Mouse (Mus musculus) liver, embryonic 11.5 days (tissue): ENCODE measurements around the gene 1700020A23Rik. TPM values are rescaled to one million over a fixed set of nuclear protein-coding genes. Genes with fewer than 3 reads are reported as not detected.

Experiments
- ATAC-seq: fragments of 200-750 bp; cut with Nextera tagmentation; replicated peaks from 2 replicates; pipeline ENCODE4 v1.8.0; 2017; ENCODE audit warnings: moderate number of reproducible peaks, mild to moderate bottlenecking, moderate TSS enrichment, moderate library complexity; ENCODE audit not compliant: low FRiP score
- DNase-seq: peaks from one replicate; pipeline ENCODE4 v3.0.0-alpha.2; 2017; ENCODE audit warnings: low spot score
- H3K27ac ChIP-seq: fragments of 300-500 bp; sonication (generic); 2 replicates; pipeline ENCODE4 v1.5.1; 2014; ENCODE audit warnings: mild to moderate bottlenecking, low read depth, low read length, control low read depth
- H3K27me3 ChIP-seq: fragments of 300-500 bp; sonication (generic); replicated peaks from 2 replicates; pipeline ENCODE4 v1.6.1; 2014; ENCODE audit warnings: low read length, mixed read lengths; ENCODE audit not compliant: control insufficient read depth, insufficient read depth
- H3K36me3 ChIP-seq: fragments of 300-500 bp; sonication (generic); 2 replicates; pipeline ENCODE4 v1.6.1; 2014; ENCODE audit warnings: mild to moderate bottlenecking, low read length, moderate library complexity, mixed read lengths; ENCODE audit not compliant: control insufficient read depth, insufficient read depth
- H3K4me1 ChIP-seq: fragments of 300-500 bp; sonication (generic); replicated peaks from 2 replicates; pipeline ENCODE4 v1.6.1; 2014; ENCODE audit warnings: low read length, mixed read lengths; ENCODE audit not compliant: control insufficient read depth, insufficient read depth
- H3K4me2 ChIP-seq: fragments of 300-500 bp; sonication (generic); 2 replicates; pipeline ENCODE4 v1.6.1; 2014; ENCODE audit warnings: mild to moderate bottlenecking, control low read depth, moderate library complexity
- H3K4me3 ChIP-seq: fragments of 300-500 bp; sonication (generic); 2 replicates; pipeline ENCODE4 v1.5.1; 2014; ENCODE audit warnings: low read depth, low read length, control low read depth
- H3K9ac ChIP-seq: fragments of 300-500 bp; sonication (generic); 2 replicates; pipeline ENCODE4 v1.6.1; 2014; ENCODE audit warnings: low read depth, low read length, control low read depth
- H3K9me3 ChIP-seq: fragments of 300-500 bp; sonication (generic); 2 replicates; pipeline ENCODE4 v1.6.1; 2016; ENCODE audit warnings: low read length, inconsistent platforms, mixed read lengths; ENCODE audit not compliant: control insufficient read depth
- WGBS: fragments of 180-500 bp; shearing (Covaris S2); extraction: QIAGEN DNeasy Blood & Tissue Kit; methylation state at CpG from one replicate; pipeline ENCODE4 v1.1.7; 2014; 5-methylcytosine and 5-hydroxymethylcytosine counted together
- polyA plus RNA-seq: library from polyadenylated mRNA; unstranded; fragments of >200 nt; fragmentation: Nextera tagmentation; extraction: Ambion mirVana; gene quantifications from 2 replicates; pipeline ENCODE4 v1.2.1, GENCODE M21; 2014

Gene 1700020A23Rik
- polyA plus RNA-seq, 1 experiment from 2014 or later: not detected

DNA sequence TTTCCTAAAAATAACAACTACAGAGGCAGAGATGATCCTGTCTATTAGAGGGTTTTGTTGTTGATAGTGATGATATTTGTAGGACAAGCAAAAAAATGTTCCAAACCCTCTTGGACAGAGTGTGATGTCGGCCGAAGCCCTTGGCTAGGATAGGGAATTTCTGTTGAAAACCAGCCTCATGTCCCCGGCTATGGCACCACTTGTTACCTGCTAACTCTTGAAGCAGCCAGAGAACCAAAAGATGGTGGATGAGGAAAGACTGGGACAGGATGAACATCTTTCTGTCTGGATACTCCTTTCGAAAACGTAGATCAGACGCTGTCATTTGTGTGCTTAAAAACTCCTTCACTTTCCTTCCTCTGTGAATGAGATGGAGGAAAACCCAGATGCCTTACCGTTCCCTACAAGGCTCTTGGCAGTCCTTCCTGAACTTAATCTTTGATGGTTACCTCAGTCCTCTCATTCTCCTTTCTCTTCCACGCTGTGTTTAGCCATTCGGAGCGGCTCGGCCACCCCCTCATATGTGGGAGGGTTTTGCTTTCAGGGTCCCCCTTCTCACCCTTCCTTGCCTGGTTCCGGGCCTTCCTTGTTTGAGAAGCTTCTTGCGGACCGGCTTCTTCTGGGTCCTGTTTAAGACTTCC, 46.1 kb downstream of the 1700020A23Rik start:
- Histone ChIP-seq H3K27ac (no peak overlapping the region), H3K9me3 (no peaks in the 10 kb centered on the region), H3K4me1 (peaks cover 35% of the 10 kb centered on the region), H3K36me3 (no peaks in the 10 kb centered on the region), H3K9ac (peak overlapping the region; percentile 81), H3K4me3 (peak overlapping the region; percentile 87), H3K4me2 (peak overlapping the region; percentile 95), H3K27me3 (no peaks in the 10 kb centered on the region)
- 74% methylated on average over 14 of the region's 14 CpGs for WGBS
- DNase-seq: no peak
- no peak for ATAC-seq

DNA sequence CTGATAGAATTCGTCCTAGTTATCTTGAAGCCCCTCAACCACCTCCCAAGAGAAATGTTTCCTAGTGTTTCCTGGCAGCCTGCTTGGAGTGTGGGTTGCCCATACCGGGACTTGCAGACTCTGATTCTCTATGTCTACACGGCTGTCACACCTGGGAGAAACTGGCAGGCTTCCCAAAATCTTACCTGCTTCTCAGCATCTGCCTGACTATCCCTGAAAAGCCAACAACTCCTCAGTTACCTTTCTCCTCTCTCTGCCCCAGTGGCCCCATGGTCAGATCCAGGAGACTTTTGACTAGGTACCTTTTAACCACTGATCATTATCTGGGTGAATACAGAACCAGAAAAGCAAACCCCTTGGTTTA, 46.6 kb downstream of the 1700020A23Rik start:
- H3K36me3 ChIP-seq: no peaks in the 10 kb centered on the region
- DNase-seq (no peak), ATAC-seq (no peak)
- H3K9me3 ChIP-seq: no peaks in the 10 kb centered on the region
- H3K4me2 ChIP-seq: peak overlapping the region; percentile 95
- H3K4me1 ChIP-seq: peaks cover 35% of the 10 kb centered on the region
- no peaks in the 10 kb centered on the region for H3K27me3 ChIP-seq
- peak overlapping the region; percentile 87; the same call in 1 of the 2 replicates for H3K4me3 ChIP-seq
- 59% methylated on average over 3 of the region's 3 CpGs for WGBS
- H3K27ac ChIP-seq: no peak overlapping the region
- H3K9ac ChIP-seq: no peak overlapping the region

DNA sequence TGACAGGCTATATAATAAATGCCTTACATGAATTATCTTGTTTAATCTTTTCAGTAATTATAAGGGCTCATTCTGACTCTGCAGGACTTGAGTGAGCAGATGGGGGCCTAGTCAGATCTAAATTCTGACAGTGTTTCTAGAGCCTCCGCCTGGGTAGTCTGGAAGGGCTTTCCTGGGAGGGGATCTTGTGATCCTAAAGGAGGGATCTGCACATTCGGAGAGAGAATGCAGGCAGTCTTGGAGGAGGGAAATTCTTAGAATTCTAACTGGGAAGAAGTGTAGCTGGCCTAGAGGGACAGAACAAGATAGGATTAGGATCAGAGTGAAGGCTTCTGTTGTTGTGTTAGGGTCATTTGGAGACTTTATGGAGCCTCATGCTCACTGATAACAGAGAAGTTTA, 47.2 kb downstream of the 1700020A23Rik start:
- H3K27ac ChIP-seq: no peak overlapping the region
- peaks cover 35% of the 10 kb centered on the region for H3K4me1 ChIP-seq
- no peak for DNase-seq
- peak overlapping the region; percentile 95; the same call in 1 of the 2 replicates for H3K4me2 ChIP-seq
- no peaks in the 10 kb centered on the region for H3K27me3 ChIP-seq
- H3K9me3 ChIP-seq: no peaks in the 10 kb centered on the region
- H3K9ac ChIP-seq: no peak overlapping the region
- H3K36me3 ChIP-seq: no peaks in the 10 kb centered on the region
- ATAC-seq: no peak
- WGBS: 49% methylated on average over 2 of the region's 2 CpGs
- no peak overlapping the region for H3K4me3 ChIP-seq

- Histone ChIP-seq H3K9me3 (no peaks in the 10 kb centered on the region), H3K27me3 (no peaks in the 10 kb centered on the region), H3K27ac (no peak overlapping the region), H3K4me3 (no peak overlapping the region), H3K4me2 (no peak overlapping the region), H3K36me3 (no peaks in the 10 kb centered on the region), H3K9ac (no peak overlapping the region), H3K4me1 (peaks cover 35% of the 10 kb centered on the region)
- WGBS: 73% methylated on average over 6 of the region's 6 CpGs
- no peak for ATAC-seq
- no peak for DNase-seq
These were observed 48.4 kb downstream of the 1700020A23Rik start for GRCm38 (mm10) chr2:130453421-130453820.

GRCm38 (mm10) chr2:130454748-130455370, 49.8 kb downstream of the 1700020A23Rik start:
- Histone ChIP-seq H3K9ac (no peak overlapping the region), H3K36me3 (no peaks in the 10 kb centered on the region), H3K9me3 (no peaks in the 10 kb centered on the region), H3K4me1 (peaks cover 28% of the 10 kb centered on the region), H3K27ac (no peak overlapping the region), H3K4me2 (no peak overlapping the region), H3K4me3 (no peak overlapping the region), H3K27me3 (no peaks in the 10 kb centered on the region)
- no peak for DNase-seq
- ATAC-seq: no peak
- WGBS: 74% methylated on average over 6 of the region's 6 CpGs

Other genes starting within 250 kb of the 1700020A23Rik start
- 633 and 668 TPM in 2 replicates for gene Snrpb, start 225.9 kb upstream of the 1700020A23Rik start, polyA plus RNA-seq
- gene Tmc2, start 210.1 kb upstream of the 1700020A23Rik start, polyA plus RNA-seq: 0.09 and 0.11 TPM in 2 replicates
- 516 and 536 TPM in 2 replicates for gene Nop56, start 130.8 kb upstream of the 1700020A23Rik start, polyA plus RNA-seq
- 184 and 188 TPM in 2 replicates for gene Idh3b, start 120.7 kb upstream of the 1700020A23Rik start, polyA plus RNA-seq
- 0.78 and 0.81 TPM in 2 replicates for gene Ebf4, start 110.1 kb upstream of the 1700020A23Rik start, polyA plus RNA-seq
- gene Cpxm1, start 7.7 kb upstream of the 1700020A23Rik start, polyA plus RNA-seq: 24.3 and 26.3 TPM in 2 replicates
- gene Gm28372, start within 50 bp of the 1700020A23Rik start, polyA plus RNA-seq: not detected in 2 replicates
- not detected in 2 replicates for gene Tmem239, start 1.2 kb downstream of the 1700020A23Rik start, polyA plus RNA-seq
- 69.6 and 80.5 TPM in 2 replicates for gene Vps16, start 19.1 kb downstream of the 1700020A23Rik start, polyA plus RNA-seq
- 7.6 and 7.8 TPM in 2 replicates for gene Pced1a, start 19.4 kb downstream of the 1700020A23Rik start, polyA plus RNA-seq
- gene Ptpra, start 45.0 kb downstream of the 1700020A23Rik start, polyA plus RNA-seq: 66.2 and 69.7 TPM in 2 replicates
- 119 and 122 TPM in 2 replicates for gene Mrps26, start 158.5 kb downstream of the 1700020A23Rik start, polyA plus RNA-seq
- not detected in 2 replicates for gene Oxt, start 170.9 kb downstream of the 1700020A23Rik start, polyA plus RNA-seq
- gene Avp, start 177.3 kb downstream of the 1700020A23Rik start, polyA plus RNA-seq: not detected in 2 replicates
- gene Fastkd5, start 224.8 kb downstream of the 1700020A23Rik start, polyA plus RNA-seq: 26.3 and 30.8 TPM in 2 replicates
- 14.4 and 14.8 TPM in 2 replicates for gene Ubox5, start 224.8 kb downstream of the 1700020A23Rik start, polyA plus RNA-seq
- gene Lzts3, start 237.5 kb downstream of the 1700020A23Rik start, polyA plus RNA-seq: 0.36 and 0.38 TPM in 2 replicates